Mouse (Mus musculus): ENCODE results near the gene Trove2. TPM values are rescaled to one million over a fixed set of nuclear protein-coding genes. Genes with fewer than 3 reads are reported as not detected.

Gene Trove2
- polyA plus RNA-seq, 1 experiment from 2014 or later, result 36.0 TPM

Other genes starting within 250 kb of the Trove2 start
- 6.5 and 7.0 TPM in 2 replicates for gene B3galt2, start 136.4 kb downstream of the Trove2 start, polyA plus RNA-seq (2015; fragmentation: Nextera tagmentation; extraction: Ambion mirVana)
- 18.0 and 18.2 TPM in 2 replicates for gene Cdc73, start 74.2 kb downstream of the Trove2 start, polyA plus RNA-seq (2015; fragmentation: Nextera tagmentation; extraction: Ambion mirVana)
- gene Glrx2, start 60.7 kb downstream of the Trove2 start, polyA plus RNA-seq (2015; fragmentation: Nextera tagmentation; extraction: Ambion mirVana), result 105 and 111 TPM in 2 replicates
- 63.0 and 68.6 TPM in 2 replicates for gene Uchl5, start 204 bp upstream of the Trove2 start, polyA plus RNA-seq (2015; fragmentation: Nextera tagmentation; extraction: Ambion mirVana)
- gene Rgs2, start 227.1 kb upstream of the Trove2 start, polyA plus RNA-seq (2015; fragmentation: Nextera tagmentation; extraction: Ambion mirVana), result 131 and 137 TPM in 2 replicates